Mouse (Mus musculus): ENCODE results near the gene Pdia5.

GRCm38 (mm10) chr16:35465808-35466351 lies 24.8 kb downstream of the Pdia5 start:
- TF ChIP-seq CTCF (IDR thresholded peaks at IDR 0.05; ENCODE audit: borderline replicate concordance, extremely low read depth, insufficient read depth, insufficient read length) (no peak), POLR2A (IDR thresholded peaks at IDR 0.05; ENCODE audit: borderline replicate concordance, extremely low read depth, insufficient read depth, insufficient read length, poor library complexity, severe bottlenecking) (no peak)

All from brain, embryonic 14.5 days (tissue).